Mouse (Mus musculus) CH12.LX (cell line): Measurements from ENCODE around the gene Sept9. TPM values are rescaled to one million over a fixed set of nuclear protein-coding genes. Genes with fewer than 3 reads are reported as not detected.

Experiments
- DNase-seq: peaks from one replicate; pipeline ENCODE4 v3.0.0-alpha.2; 2013; ENCODE audit errors: extremely low read depth
- H3K27ac ChIP-seq: 2 replicates; pipeline ENCODE4 v1.5.1; 2012; ENCODE audit warnings: low read depth, mild to moderate bottlenecking, control low read depth, moderate library complexity; ENCODE audit not compliant: insufficient read depth
- H3K27me3 ChIP-seq: replicated peaks from 2 replicates; pipeline ENCODE3; 2012; ENCODE audit warnings: inconsistent platforms
- H3K36me3 ChIP-seq, 2 experiments: replicated peaks in 1 of 2; 2 replicates each; pipeline versions ENCODE3 to v1.6.1; 2012; ENCODE audit warnings: inconsistent platforms in 1 of 2, low read length in 1 of 2, mild to moderate bottlenecking in 1 of 2, mixed read lengths in 1 of 2, moderate library complexity in 1 of 2; ENCODE audit not compliant: control insufficient read depth in 1 of 2, insufficient read depth in 1 of 2
- H3K4me1 ChIP-seq, 2 experiments: 2 replicates each; pipeline ENCODE4 v1.6.1; 2012; ENCODE audit warnings: inconsistent platforms in 1 of 2, moderate library complexity in 1 of 2; ENCODE audit not compliant: insufficient read depth in 2 of 2, control insufficient read depth in 1 of 2
- H3K4me2 ChIP-seq: 2 replicates; pipeline ENCODE4 v1.6.1; 2012; ENCODE audit warnings: low read depth, mild to moderate bottlenecking, control low read depth; ENCODE audit not compliant: poor library complexity, insufficient read depth, severe bottlenecking
- H3K4me3 ChIP-seq, 3 experiments: fragments of 150-350 bp in 1 of 3; sonication (generic) in 1 of 3; replicated peaks in 1 of 3; 2 replicates each; pipeline versions ENCODE3 to v1.5.1; 2011 to 2012; ENCODE audit warnings: low read depth in 2 of 3, low read length in 2 of 3, mild to moderate bottlenecking in 2 of 3, moderate library complexity in 2 of 3, control low read depth in 1 of 3, improper control_type of control experiment in 1 of 3, inconsistent platforms in 1 of 3, mixed read lengths in 1 of 3; ENCODE audit not compliant: poor library complexity in 1 of 3
- H3K79me2 ChIP-seq: replicated peaks from 2 replicates; pipeline ENCODE4 v1.6.1; 2012; ENCODE audit warnings: mild to moderate bottlenecking, moderate library complexity; ENCODE audit not compliant: control insufficient read depth, poor library complexity, insufficient read depth, severe bottlenecking; ENCODE audit errors: extremely low read depth
- H3K9ac ChIP-seq: 2 replicates; pipeline ENCODE4 v1.6.1; 2012; ENCODE audit warnings: low read depth, mild to moderate bottlenecking, control low read depth, moderate library complexity; ENCODE audit not compliant: insufficient read depth
- H3K9me3 ChIP-seq: replicated peaks from 2 replicates; pipeline ENCODE3; 2012; ENCODE audit warnings: low read length, inconsistent platforms, mixed read lengths
- CHD1 ChIP-seq: IDR thresholded peaks from 2 replicates; pipeline ENCODE4 v1.6.1; 2012; ENCODE audit warnings: low read depth, low read length, improper control_type of control experiment, inconsistent platforms
- CTCF ChIP-seq, 2 experiments: IDR thresholded peaks in 1 of 2; conservative IDR thresholded peaks in 1 of 2; 2 replicates each; pipeline ENCODE4 v1.5.1; 2011 to 2012; ENCODE audit warnings: low read depth in 2 of 2, low read length in 2 of 2, improper control_type of control experiment in 1 of 2, inconsistent platforms in 1 of 2, mild to moderate bottlenecking in 1 of 2, moderate library complexity in 1 of 2
- ELF1 ChIP-seq: IDR thresholded peaks from 2 replicates; pipeline ENCODE4 v1.6.1; 2014; ENCODE audit warnings: low read depth, mild to moderate bottlenecking, inconsistent platforms, low read length, improper control_type of control experiment
- EP300 ChIP-seq: IDR thresholded peaks from 2 replicates; pipeline ENCODE4 v1.6.1; 2011; ENCODE audit warnings: low read length, improper control_type of control experiment
- ETS1 ChIP-seq: conservative IDR thresholded peaks from 2 replicates; pipeline ENCODE4 v1.6.1; 2012; ENCODE audit warnings: low read depth, mild to moderate bottlenecking, inconsistent platforms, low read length, improper control_type of control experiment, moderate library complexity
- GABPA ChIP-seq: IDR thresholded peaks from 2 replicates; pipeline ENCODE4 v1.6.1; 2012; ENCODE audit warnings: low read depth, low read length, improper control_type of control experiment, inconsistent platforms; ENCODE audit not compliant: insufficient replicate concordance
- HCFC1 ChIP-seq: IDR thresholded peaks from 2 replicates; pipeline ENCODE4 v1.6.1; 2012; ENCODE audit warnings: low read depth, mild to moderate bottlenecking, inconsistent platforms, low read length, improper control_type of control experiment
- MAZ ChIP-seq: IDR thresholded peaks from 2 replicates; pipeline ENCODE4 v1.6.1; 2012; ENCODE audit warnings: low read depth, mild to moderate bottlenecking, inconsistent platforms, low read length, improper control_type of control experiment, moderate library complexity
- MXI1 ChIP-seq: IDR thresholded peaks from 2 replicates; pipeline ENCODE4 v1.6.1; 2011; ENCODE audit warnings: mild to moderate bottlenecking, low read depth, low read length, improper control_type of control experiment
- MYC ChIP-seq: IDR thresholded peaks from 2 replicates; pipeline ENCODE4 v1.6.1; 2011; ENCODE audit warnings: low read depth, mild to moderate bottlenecking, improper control_type of control experiment, low read length
- NELFE ChIP-seq: IDR thresholded peaks from 2 replicates; pipeline ENCODE4 v1.6.1; 2011; ENCODE audit warnings: low read depth, low read length, improper control_type of control experiment
- NRF1 ChIP-seq: IDR thresholded peaks from 2 replicates; pipeline ENCODE4 v1.6.1; 2014; ENCODE audit warnings: low read depth, mild to moderate bottlenecking, inconsistent platforms, low read length, improper control_type of control experiment, moderate library complexity
- PAX5 ChIP-seq: IDR thresholded peaks from 2 replicates; pipeline ENCODE4 v1.6.1; 2012; ENCODE audit warnings: low read length, inconsistent platforms, mixed read lengths
- POLR2A ChIP-seq: IDR thresholded peaks from 2 replicates; pipeline ENCODE4 v1.6.1; 2011; ENCODE audit warnings: low read depth, mild to moderate bottlenecking, improper control_type of control experiment, low read length
- RCOR1 ChIP-seq: conservative IDR thresholded peaks from 2 replicates; pipeline ENCODE4 v1.6.1; 2012; ENCODE audit warnings: low read depth, mild to moderate bottlenecking, inconsistent platforms, low read length, improper control_type of control experiment
- SMC3 ChIP-seq: IDR thresholded peaks from 2 replicates; pipeline ENCODE4 v1.6.1; 2011; ENCODE audit warnings: low read depth, low read length, improper control_type of control experiment
- UBTF ChIP-seq: IDR thresholded peaks from 2 replicates; pipeline ENCODE4 v1.6.1; 2012; ENCODE audit warnings: low read depth, mild to moderate bottlenecking, inconsistent platforms, low read length, improper control_type of control experiment, moderate library complexity
- USF2 ChIP-seq: conservative IDR thresholded peaks from 2 replicates; pipeline ENCODE4 v1.6.1; 2011; ENCODE audit warnings: low read depth, low read length, improper control_type of control experiment
- ZC3H11A ChIP-seq: IDR thresholded peaks from 2 replicates; pipeline ENCODE4 v1.6.1; 2012; ENCODE audit warnings: low read depth, mild to moderate bottlenecking, inconsistent platforms, low read length, improper control_type of control experiment
- ZMIZ1 ChIP-seq: IDR thresholded peaks from 2 replicates; pipeline ENCODE4 v1.6.1; 2012; ENCODE audit warnings: low read depth, mild to moderate bottlenecking, inconsistent platforms, low read length, improper control_type of control experiment
- dilution Hi-C: fragments of 300-500 bp; cut with MboI; formaldehyde crosslinking; loops from 2 replicates; pipeline ENCODE4 v1.14.3; 2020; ENCODE audit warnings: low sequenced_read_pairs; ENCODE audit not compliant: extremely low pct_unique_long_range_greater_than_20kb, extremely low pct_ligation_motif_present
- in situ Hi-C: fragments of 300-500 bp; cut with MboI; formaldehyde crosslinking; loops from 3 replicates; pipeline ENCODE4 v1.14.3; 2019; ENCODE audit warnings: low sequenced_read_pairs, low pct_ligation_motif_present, low pct_unique_long_range_greater_than_20kb, mixed read lengths
- polyA plus RNA-seq: library from polyadenylated mRNA; unstranded; fragments of >175 nt; gene quantifications from 2 replicates; pipeline ENCODE4 v1.2.1, GENCODE M21; 2012; ENCODE audit warnings: low read depth; ENCODE audit not compliant: insufficient read length
- total RNA-seq, 2 experiments: library from RNA; depleted of rRNA; stranded (reverse); fragments of 300-350 nt in 1 of 2; fragments of >200 nt in 1 of 2; gene quantifications; 2 replicates each; pipeline ENCODE4 v1.2.3; 2012 to 2014

Gene Sept9
- total and polyA plus RNA-seq, 3 experiments: 47.6 to 128 (median 110) TPM

GRCm38 (mm10) chr11:117263096-117263808, 63.8 kb downstream of the Sept9 start:
- dilution Hi-C loops: no loop called here
- Histone ChIP-seq H3K4me2 (no peak overlapping the region), H3K4me3 (no peak overlapping the region), H3K9ac (no peak overlapping the region), H3K9me3 (no peaks in the 10 kb centered on the region), H3K4me1 (peaks cover 17 to 74% of the 10 kb centered on the region in 2 experiments), H3K27me3 (no peaks in the 10 kb centered on the region), H3K36me3 (no peaks in the 10 kb centered on the region), H3K27ac (no peak overlapping the region), H3K79me2 (peaks cover 12% of the 10 kb centered on the region; the same call in 1 of the 2 replicates)
- DNase-seq: no peak
- no peak for TF ChIP-seq CTCF (conservative IDR thresholded peaks at IDR 0.05 in 1 of 2, IDR thresholded peaks at IDR 0.05 in 1 of 2; ENCODE audit: low read depth in 2 of 2, low read length in 2 of 2)
- TF ChIP-seq SMC3: no peak
- no peak for TF ChIP-seq NELFE
- no peak for TF ChIP-seq PAX5
- no peak for TF ChIP-seq NRF1
- TF ChIP-seq POLR2A: no peak
- no peak for TF ChIP-seq ZMIZ1
- TF ChIP-seq USF2: no peak
- no peak for TF ChIP-seq CHD1
- TF ChIP-seq MYC: no peak
- TF ChIP-seq ZC3H11A: no peak
- TF ChIP-seq GABPA: no peak
- no peak for TF ChIP-seq HCFC1
- TF ChIP-seq ELF1: no peak
- no peak for TF ChIP-seq MXI1
- no peak for TF ChIP-seq UBTF
- TF ChIP-seq MAZ: no peak
- TF ChIP-seq EP300: no peak
- no peak for TF ChIP-seq ETS1
- no peak for TF ChIP-seq RCOR1
- in situ Hi-C loops: no loop called here
